Mouse (Mus musculus) lung, postnatal 25 days (tissue): ENCODE measurements at regions not wholly inside any gene's neighbourhood (a gene's known extent, or its start where the extent isn't known, plus 50 kb on each side); places are given as distances from the start of the nearest gene placed in this dataset.
A peak's percentile ranks its signal among the peaks of the same experiment; 100 is the strongest.
"Not testable (repeated sequence)": the region's sequence is repeated elsewhere in the genome, so short reads cannot be mapped to it uniquely, and the experiment has no call there.

ENCODE experiments used
- DNase-seq: peaks from one replicate; pipeline ENCODE4 v3.0.0; 2022; ENCODE audit warnings: low spot score

- no peak for DNase-seq
Observed at GRCm38 (mm10) chrX:94785983-94786382, 61.6 kb downstream of the Zxdb start.

- peak; percentile 21 for DNase-seq
Observed at GRCm38 (mm10) chrX:94788331-94788920, 64.1 kb downstream of the Zxdb start.

- DNase-seq, result not testable (repeated sequence)
Observed at GRCm38 (mm10) chrX:94796845-94797244, 72.5 kb downstream of the Zxdb start.

DNA sequence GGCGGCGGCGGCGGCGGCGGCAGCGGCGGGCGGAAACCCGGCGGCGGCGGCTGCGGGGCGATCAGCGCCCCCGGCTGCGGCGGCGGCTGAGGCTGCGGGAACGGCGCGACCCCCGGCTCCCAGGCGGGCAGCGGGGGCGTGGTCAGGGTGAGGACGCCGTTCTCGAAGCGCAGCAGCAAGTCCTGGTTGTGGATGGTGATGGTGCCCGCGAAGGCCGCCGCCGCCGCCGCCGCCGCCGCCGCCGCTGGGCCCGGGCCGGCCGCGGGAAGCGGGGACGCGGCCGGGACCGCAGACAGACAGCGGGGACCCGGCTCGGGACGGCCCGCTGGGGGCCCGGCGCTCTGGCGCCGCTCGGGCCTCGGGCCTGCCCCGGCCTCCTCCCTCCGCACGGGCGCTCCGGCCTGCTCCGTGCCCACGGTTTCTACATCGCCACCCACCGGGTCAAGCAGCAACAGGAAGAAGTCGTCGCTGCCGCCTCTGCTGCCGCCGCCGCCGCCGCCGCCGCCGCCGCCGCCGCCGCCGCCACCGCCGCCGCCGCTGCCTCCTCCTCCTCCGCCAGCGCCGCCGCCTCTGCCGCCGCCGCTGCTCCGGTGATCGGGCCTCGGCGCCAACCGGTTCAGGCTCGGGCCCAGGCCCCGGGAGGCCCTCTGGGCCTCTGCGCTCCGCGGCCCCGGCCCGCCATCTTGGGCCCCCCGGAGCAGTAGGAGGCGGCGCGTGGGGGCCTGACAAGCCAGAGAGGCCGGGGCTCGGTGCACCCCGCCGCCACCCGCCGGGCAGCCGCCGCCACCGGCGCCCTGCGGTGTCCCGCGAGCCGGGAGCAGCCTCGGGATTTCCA is 73.2 kb downstream of the Zxdb start:
- DNase-seq, result not testable (repeated sequence)

DNA sequence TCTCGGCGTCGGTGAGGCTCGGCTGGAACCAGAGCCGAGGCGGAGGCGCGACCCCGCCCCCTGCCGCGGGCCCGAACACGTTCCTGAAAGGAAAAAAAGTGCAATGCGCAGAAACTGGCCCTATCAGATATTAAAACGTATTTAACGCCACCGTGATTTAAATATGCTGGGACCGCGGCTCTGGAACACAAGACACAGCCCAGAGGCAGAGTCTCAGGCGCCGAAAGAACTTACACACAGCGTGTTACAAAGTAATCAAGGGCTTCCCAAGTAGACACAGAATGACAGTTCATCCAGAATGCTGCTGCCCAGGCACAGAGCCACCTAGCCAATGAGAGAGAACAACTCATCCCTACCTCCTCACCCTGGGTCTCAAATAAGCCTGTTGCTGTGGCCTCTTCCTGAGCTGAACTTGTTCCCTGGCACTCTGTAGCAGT is 73.8 kb downstream of the Zxdb start:
- not testable (repeated sequence) for DNase-seq

DNA sequence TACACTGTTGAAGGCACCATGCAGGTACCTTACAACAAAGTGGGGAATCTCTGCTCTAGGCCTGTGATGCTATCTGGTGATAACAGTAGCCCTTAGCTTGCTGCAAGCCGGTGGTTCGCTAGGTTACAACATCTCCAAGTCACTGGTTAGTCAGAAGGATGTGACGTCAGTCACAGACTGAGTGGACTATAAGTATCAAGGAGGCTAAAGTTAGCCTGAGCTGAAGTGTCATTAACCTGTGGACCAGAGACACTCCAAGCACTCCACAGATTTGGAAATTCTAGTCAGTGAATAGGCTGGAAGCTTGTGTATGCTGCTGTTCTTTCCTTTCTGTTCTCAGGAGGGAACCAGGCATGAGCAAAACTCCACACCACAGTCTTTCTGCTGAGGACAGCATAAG is 88.4 kb downstream of the Zxdb start:
- DNase-seq, result not testable (repeated sequence)

- DNase-seq, result not testable (repeated sequence)
Observed at GRCm38 (mm10) chrX:94827524-94827923, 103.2 kb downstream of the Zxdb start.

DNA sequence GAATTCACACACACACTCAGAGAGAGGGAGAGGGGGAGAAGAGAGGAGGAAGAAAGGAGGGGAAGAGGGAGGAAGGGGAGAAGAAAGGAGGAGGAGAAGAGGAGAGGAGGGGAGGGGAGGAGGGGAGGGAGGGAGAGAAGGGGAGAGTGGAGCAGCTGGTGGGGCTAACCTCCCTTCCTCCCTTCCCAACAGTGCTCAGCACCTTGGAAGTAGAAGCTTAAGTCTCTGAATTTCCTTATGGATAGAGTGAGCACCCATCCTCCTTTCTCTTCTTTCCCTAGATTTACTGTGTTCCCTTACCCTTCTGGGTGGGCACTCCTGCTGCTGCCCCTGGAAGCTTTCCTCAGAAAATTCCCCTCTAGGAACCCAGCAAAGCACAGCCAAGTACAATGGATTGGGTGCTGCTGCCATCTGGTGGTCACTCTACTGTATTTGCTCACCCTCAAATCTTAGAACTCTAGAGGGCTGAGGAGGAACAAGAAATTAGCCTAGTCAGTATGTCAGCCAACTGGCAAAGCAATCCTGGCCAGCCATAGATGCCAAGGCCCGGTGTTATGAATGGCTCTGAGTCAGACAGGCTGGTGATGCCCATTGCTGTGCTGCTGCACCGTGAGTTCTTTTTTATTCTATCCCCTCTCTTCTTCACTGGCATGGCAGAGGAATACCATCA is 119.9 kb downstream of the Zxdb start:
- not testable (repeated sequence) for DNase-seq

GRCm38 (mm10) chrX:94849549-94849948 is 125.2 kb downstream of the Zxdb start:
- DNase-seq, result not testable (repeated sequence)

- no peak for DNase-seq
Observed at GRCm38 (mm10) chrX:94857501-94857900, 133.1 kb downstream of the Zxdb start.

DNA sequence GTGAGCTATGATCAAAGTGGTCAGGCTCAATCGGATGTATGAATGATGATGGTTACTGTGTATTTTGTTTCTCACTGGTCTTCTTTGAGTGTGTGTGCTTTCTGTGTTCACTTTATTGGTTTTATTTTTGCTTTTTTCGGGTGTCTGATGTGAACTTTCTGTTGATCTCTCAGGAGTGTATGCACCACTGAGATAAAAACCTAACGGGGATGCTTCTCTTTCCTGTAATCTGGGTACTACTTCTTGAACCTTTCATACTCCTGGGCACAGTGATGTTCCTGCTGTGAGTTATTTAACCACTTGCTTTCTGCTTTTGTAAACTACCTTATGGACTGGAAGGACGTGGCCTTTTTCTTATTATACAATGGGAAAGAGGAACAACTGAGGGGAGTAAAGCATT is 133.6 kb downstream of the Zxdb start:
- DNase-seq, result no peak

DNA sequence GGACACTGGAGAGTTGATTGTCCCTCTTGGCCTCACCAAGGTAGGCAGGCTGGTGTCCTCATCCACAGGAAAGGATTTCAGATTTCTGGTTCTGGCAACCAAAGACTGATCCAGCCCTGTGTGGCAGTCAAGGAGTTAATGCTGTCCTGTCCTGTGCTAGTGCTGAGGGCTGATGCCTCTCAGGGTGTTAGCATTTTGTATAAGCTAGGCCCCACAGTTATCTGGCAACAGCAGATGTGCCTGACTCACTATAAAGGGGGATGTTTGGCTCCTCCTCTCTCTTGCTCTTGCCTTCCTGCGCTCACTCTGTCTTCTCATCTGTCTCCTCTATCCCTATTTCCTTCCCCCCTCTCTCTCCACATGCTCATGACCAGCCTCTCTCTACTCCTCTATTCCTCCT is 138.8 kb downstream of the Zxdb start:
- DNase-seq, result no peak

GRCm38 (mm10) chrX:94865531-94866502 is 141.4 kb downstream of the Zxdb start:
- peak; percentile 92 for DNase-seq

DNA sequence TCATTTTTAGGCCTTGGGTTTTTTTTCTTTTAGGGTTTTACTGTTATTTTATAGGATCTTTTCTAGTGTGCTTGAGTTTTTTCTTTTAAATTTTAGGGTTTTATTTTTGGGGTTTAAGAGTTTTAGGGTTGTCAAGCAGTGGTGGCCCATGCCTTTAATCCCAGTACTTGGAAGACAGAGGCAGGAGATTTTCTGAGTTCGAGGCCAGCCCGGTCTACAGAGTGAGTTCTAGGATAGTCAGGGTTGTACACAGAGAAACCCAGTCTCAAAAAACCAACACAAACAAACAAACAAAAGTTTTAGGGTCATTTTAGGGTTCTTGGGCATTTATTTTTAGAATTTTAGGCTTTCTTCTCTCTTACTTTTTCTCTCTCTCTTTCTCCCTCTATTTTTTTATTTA is 142.9 kb downstream of the Spin4 start:
- not testable (repeated sequence) for DNase-seq
